Mouse (Mus musculus): ENCODE measurements around the gene Med12l. TPM values are rescaled to one million over a fixed set of nuclear protein-coding genes. Genes with fewer than 3 reads are reported as not detected.

Med12l gene
- polyA plus RNA-seq, 1 experiment: 0.71 TPM

GRCm38 (mm10) chr3:59141507-59142305 is 136.1 kb downstream of the Med12l start:
- TF ChIP-seq CTCF (IDR thresholded peaks at IDR 0.05; ENCODE audit: insufficient read depth, low read length) (no peak), POLR2A (IDR thresholded peaks at IDR 0.05; ENCODE audit: borderline replicate concordance, extremely low read depth, low read depth, low read length) (no peak)
- H3K4me1 ChIP-seq (ENCODE audit: control insufficient read depth, insufficient read depth, low read length): no peaks in the 10 kb centered on the region
- DNase-seq: no peak
- WGBS: 52% methylated on average over 8 of the region's 8 CpGs
- no peak overlapping the region for H3K4me3 ChIP-seq (replicated peaks; ENCODE audit: extremely low read depth, low read depth, low read length)

DNA sequence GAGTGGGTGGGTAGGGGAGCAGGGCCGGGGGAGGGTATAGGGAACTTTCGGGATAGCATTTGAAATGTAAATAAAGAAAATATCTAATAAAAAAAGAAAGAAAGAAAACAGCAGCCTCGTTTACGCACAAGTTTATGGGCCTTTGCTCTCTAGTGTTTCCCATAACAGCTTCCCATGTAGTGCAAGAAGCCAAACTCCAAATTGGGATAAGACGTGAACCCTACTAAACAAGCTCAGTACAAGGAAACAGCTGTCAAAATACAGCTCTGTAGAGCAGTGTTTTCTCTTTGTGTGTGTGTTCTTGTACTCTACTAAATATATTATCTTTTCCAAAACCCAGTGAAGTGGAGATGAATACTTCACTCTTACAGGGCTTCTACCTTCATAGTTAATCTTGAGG is 139.6 kb downstream of the Med12l start:
- no peak for DNase-seq
- TF ChIP-seq CTCF (IDR thresholded peaks at IDR 0.05; ENCODE audit: insufficient read depth, low read length): no peak
- no peak for TF ChIP-seq POLR2A (IDR thresholded peaks at IDR 0.05; ENCODE audit: borderline replicate concordance, extremely low read depth, low read depth, low read length)
- H3K4me3 ChIP-seq (replicated peaks; ENCODE audit: extremely low read depth, low read depth, low read length): no peak overlapping the region
- H3K4me1 ChIP-seq (ENCODE audit: control insufficient read depth, insufficient read depth, low read length): no peaks in the 10 kb centered on the region
- 63% methylated on average over 5 of the region's 5 CpGs for WGBS

- no peak for DNase-seq
- Histone ChIP-seq H3K4me3 (replicated peaks; ENCODE audit: extremely low read depth, low read depth, low read length) (no peak overlapping the region), H3K4me1 (ENCODE audit: control insufficient read depth, insufficient read depth, low read length) (no peaks in the 10 kb centered on the region)
- TF ChIP-seq POLR2A (IDR thresholded peaks at IDR 0.05; ENCODE audit: borderline replicate concordance, extremely low read depth, low read depth, low read length) (no peak), CTCF (IDR thresholded peaks at IDR 0.05; ENCODE audit: insufficient read depth, low read length) (no peak)
These were observed 144.0 kb downstream of the Med12l start for GRCm38 (mm10) chr3:59149646-59150045.

GRCm38 (mm10) chr3:59150624-59151023 is 145.0 kb downstream of the Med12l start:
- no peaks in the 10 kb centered on the region for H3K4me1 ChIP-seq (ENCODE audit: control insufficient read depth, insufficient read depth, low read length)
- TF ChIP-seq CTCF (IDR thresholded peaks at IDR 0.05; ENCODE audit: insufficient read depth, low read length) (no peak), POLR2A (IDR thresholded peaks at IDR 0.05; ENCODE audit: borderline replicate concordance, extremely low read depth, low read depth, low read length) (no peak)
- WGBS: 94% methylated on average over 2 of the region's 2 CpGs
- H3K4me3 ChIP-seq (replicated peaks; ENCODE audit: extremely low read depth, low read depth, low read length): no peak overlapping the region
- no peak for DNase-seq

DNA sequence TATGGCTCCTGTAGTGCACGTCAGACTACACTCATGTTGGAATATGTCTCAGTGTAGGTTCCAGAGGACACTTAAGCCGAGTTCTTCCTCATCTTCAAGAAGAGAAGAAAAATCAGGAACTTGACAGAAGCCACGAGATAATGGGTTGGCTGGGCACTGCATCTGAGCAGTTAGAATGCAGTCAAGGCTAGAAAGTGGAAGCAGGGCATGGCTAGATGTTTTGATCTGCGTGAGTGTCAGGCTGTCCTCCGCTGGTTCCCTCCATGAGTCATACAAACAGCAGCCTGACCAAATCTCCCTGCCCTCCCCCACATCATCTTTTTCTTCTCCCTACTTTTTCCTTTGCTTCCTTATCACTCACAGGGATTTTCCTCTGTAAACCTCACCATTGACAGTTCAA is 147.8 kb downstream of the Med12l start, which contains the start of gene P2ry14:
P2ry14 (minus strand) TSS at position 195 of the 400 bp plus-strand sequence.
- WGBS: 61% methylated on average over 5 of the region's 5 CpGs
- no peak within 1 kb of the TSS for H3K4me3 ChIP-seq (replicated peaks; ENCODE audit: extremely low read depth, low read depth, low read length)
- no peak for TF ChIP-seq POLR2A (IDR thresholded peaks at IDR 0.05; ENCODE audit: borderline replicate concordance, extremely low read depth, low read depth, low read length)
- TF ChIP-seq CTCF (IDR thresholded peaks at IDR 0.05; ENCODE audit: insufficient read depth, low read length): no peak
- DNase-seq: no peak
- no peaks in the 10 kb centered on the region for H3K4me1 ChIP-seq (ENCODE audit: control insufficient read depth, insufficient read depth, low read length)

- no peak overlapping the region for H3K4me3 ChIP-seq (replicated peaks; ENCODE audit: extremely low read depth, low read depth, low read length)
- WGBS: 61% methylated on average over 2 of the region's 2 CpGs
These were observed 149.3 kb downstream of the Med12l start for GRCm38 (mm10) chr3:59154888-59155287.

GRCm38 (mm10) chr3:59155404-59155803 is 149.8 kb downstream of the Med12l start:
- WGBS: 96% methylated on average over 6 of the region's 6 CpGs
- DNase-seq: no peak
- no peak overlapping the region for H3K4me3 ChIP-seq (replicated peaks; ENCODE audit: extremely low read depth, low read depth, low read length)
- no peaks in the 10 kb centered on the region for H3K4me1 ChIP-seq (ENCODE audit: control insufficient read depth, insufficient read depth, low read length)
- TF ChIP-seq CTCF (IDR thresholded peaks at IDR 0.05; ENCODE audit: insufficient read depth, low read length): no peak
- no peak for TF ChIP-seq POLR2A (IDR thresholded peaks at IDR 0.05; ENCODE audit: borderline replicate concordance, extremely low read depth, low read depth, low read length)

More at GRCm38 (mm10) chr3:59154888-59155287, 149.3 kb downstream of the Med12l start:
- no peaks in the 10 kb centered on the region for H3K4me1 ChIP-seq (ENCODE audit: control insufficient read depth, insufficient read depth, low read length)
- TF ChIP-seq CTCF (IDR thresholded peaks at IDR 0.05; ENCODE audit: insufficient read depth, low read length): no peak
- DNase-seq: no peak

DNA sequence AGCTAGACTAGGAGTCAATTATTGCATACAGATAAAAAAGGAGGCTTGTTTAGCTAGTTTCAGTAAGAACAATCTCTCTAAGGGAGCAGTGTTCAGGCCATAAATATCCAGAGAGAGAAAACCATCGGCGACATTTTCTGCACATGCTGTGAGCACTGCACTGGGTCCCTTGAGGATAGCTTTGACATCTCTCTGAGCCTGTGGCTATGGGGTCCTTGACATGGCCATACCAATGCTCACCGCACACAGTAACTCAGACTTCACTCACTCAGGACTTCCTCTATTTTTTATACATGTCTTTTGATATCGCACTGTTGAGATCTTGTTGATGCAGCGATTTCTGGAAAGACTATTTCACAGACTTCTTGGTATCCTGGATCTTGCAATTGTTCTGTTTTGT is 151.4 kb downstream of the Med12l start:
- WGBS: 91% methylated on average over 5 of the region's 5 CpGs
- no peak for DNase-seq
- TF ChIP-seq CTCF (IDR thresholded peaks at IDR 0.05; ENCODE audit: insufficient read depth, low read length) (no peak), POLR2A (IDR thresholded peaks at IDR 0.05; ENCODE audit: borderline replicate concordance, extremely low read depth, low read depth, low read length) (no peak)
- H3K4me3 ChIP-seq (replicated peaks; ENCODE audit: extremely low read depth, low read depth, low read length): no peak overlapping the region
- H3K4me1 ChIP-seq (ENCODE audit: control insufficient read depth, insufficient read depth, low read length): no peaks in the 10 kb centered on the region

DNA sequence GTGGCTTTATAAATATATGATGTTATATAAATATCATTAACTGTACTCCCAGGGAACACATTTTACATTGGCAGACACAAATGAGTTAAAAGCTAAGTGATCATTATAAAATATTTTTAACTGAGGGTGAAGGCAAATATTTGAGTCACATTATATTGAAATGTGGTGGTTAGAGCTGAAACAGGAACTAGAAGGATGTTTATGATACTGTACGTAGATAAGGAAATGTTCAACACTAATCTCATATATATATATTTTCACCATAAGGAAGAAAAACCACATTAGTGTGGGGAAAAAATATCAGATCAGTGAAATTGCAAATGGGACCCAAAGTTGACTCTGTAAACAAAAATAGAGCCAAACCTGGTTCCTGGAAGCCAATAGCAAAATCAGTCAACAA is 154.8 kb downstream of the Med12l start:
- Histone ChIP-seq H3K4me3 (replicated peaks; ENCODE audit: extremely low read depth, low read depth, low read length) (no peak overlapping the region), H3K4me1 (ENCODE audit: control insufficient read depth, insufficient read depth, low read length) (no peaks in the 10 kb centered on the region)
- no peak for DNase-seq
- 69% methylated on average over 1 of the region's 1 CpGs for WGBS
- TF ChIP-seq CTCF (IDR thresholded peaks at IDR 0.05; ENCODE audit: insufficient read depth, low read length) (no peak), POLR2A (IDR thresholded peaks at IDR 0.05; ENCODE audit: borderline replicate concordance, extremely low read depth, low read depth, low read length) (no peak)

GRCm38 (mm10) chr3:59167417-59168054 is 161.9 kb downstream of the Med12l start:
- TF ChIP-seq CTCF (IDR thresholded peaks at IDR 0.05; ENCODE audit: insufficient read depth, low read length) (no peak), POLR2A (IDR thresholded peaks at IDR 0.05; ENCODE audit: borderline replicate concordance, extremely low read depth, low read depth, low read length) (no peak)
- WGBS: 30% methylated on average over 2 of the region's 2 CpGs
- Histone ChIP-seq H3K4me1 (ENCODE audit: control insufficient read depth, insufficient read depth, low read length) (0 out of 2 replicates have a peak, but pooled peaks cover 2% of the 10 kb centered on the region), H3K4me3 (replicated peaks; ENCODE audit: extremely low read depth, low read depth, low read length) (no peak overlapping the region)
- DNase-seq: no peak

Measured in lung, adult 2 months (tissue).